Mouse (Mus musculus): ENCODE results near the gene Sgf29. TPM values are rescaled to one million over a fixed set of nuclear protein-coding genes. Genes with fewer than 3 reads are reported as not detected.
A peak's percentile ranks its signal among the peaks of the same experiment; 100 is the strongest.

Gene Sgf29
- polyA plus RNA-seq, 1 experiment, result 35.3 TPM

GRCm38 (mm10) chr7:126644914-126645313 is 4.2 kb upstream of the Sgf29 start:
- Histone ChIP-seq H3K79me2 (ENCODE audit: control insufficient read depth, insufficient read depth) (peaks cover 4% of the 10 kb centered on the region), H3ac (ENCODE audit: control insufficient read depth, insufficient read length) (no peak overlapping the region), H3K4me3 (no peak overlapping the region), H3K4me2 (ENCODE audit: low read depth) (no peak overlapping the region), H3K36me3 (ENCODE audit: control insufficient read depth, insufficient read depth) (no peaks in the 10 kb centered on the region), H3K27me3 (ENCODE audit: control insufficient read depth, insufficient read depth, insufficient read length) (no peaks in the 10 kb centered on the region)
- TF ChIP-seq E2F4 (IDR thresholded peaks at IDR 0.05; ENCODE audit: insufficient read depth), result no peak
- TF ChIP-seq TCF3 (IDR thresholded peaks at IDR 0.05; ENCODE audit: insufficient read length, low read depth), result no peak
- no peak for TF ChIP-seq MYOG (IDR thresholded peaks at IDR 0.05; ENCODE audit: control insufficient read depth in 1 of 3, insufficient read depth in 1 of 3, insufficient read length in 2 of 3, low read depth in 2 of 3)
- TF ChIP-seq SRF (IDR thresholded peaks at IDR 0.05; ENCODE audit: control insufficient read depth, insufficient read length, low read depth), result no peak
- TF ChIP-seq TCF12 (IDR thresholded peaks at IDR 0.05; ENCODE audit: insufficient read depth, poor library complexity, severe bottlenecking), result no peak
- no peak for TF ChIP-seq CEBPB (IDR thresholded peaks at IDR 0.05; ENCODE audit: insufficient read depth, poor library complexity, severe bottlenecking)
- TF ChIP-seq POLR2A (IDR thresholded peaks at IDR 0.05; ENCODE audit: insufficient read length, low read depth), result no peak
- TF ChIP-seq MAX (IDR thresholded peaks at IDR 0.05; ENCODE audit: low read depth), result no peak
- no peak for TF ChIP-seq USF1 (IDR thresholded peaks at IDR 0.05; ENCODE audit: low read depth)
- TF ChIP-seq POLR2AphosphoS2 (IDR thresholded peaks at IDR 0.05; ENCODE audit: insufficient read length, low read depth), result no peak
- TF ChIP-seq MYOD1 (IDR thresholded peaks at IDR 0.05; ENCODE audit: control insufficient read depth in 1 of 3, insufficient read length in 2 of 3, low read depth in 2 of 3), result no peak
- no peak for TF ChIP-seq REST (IDR thresholded peaks at IDR 0.05; ENCODE audit: insufficient read depth, insufficient read length)

GRCm38 (mm10) chr7:126645708-126646107 is 3.4 kb upstream of the Sgf29 start:
- Histone ChIP-seq H3K27me3 (ENCODE audit: control insufficient read depth, insufficient read depth, insufficient read length) (no peaks in the 10 kb centered on the region), H3K4me2 (ENCODE audit: low read depth) (no peak overlapping the region), H3K36me3 (ENCODE audit: control insufficient read depth, insufficient read depth) (no peaks in the 10 kb centered on the region), H3K79me2 (ENCODE audit: control insufficient read depth, insufficient read depth) (peaks cover 9% of the 10 kb centered on the region), H3K4me3 (no peak overlapping the region), H3ac (ENCODE audit: control insufficient read depth, insufficient read length) (no peak overlapping the region)
- no peak for TF ChIP-seq POLR2AphosphoS2 (IDR thresholded peaks at IDR 0.05; ENCODE audit: insufficient read length, low read depth)
- TF ChIP-seq REST (IDR thresholded peaks at IDR 0.05; ENCODE audit: insufficient read depth, insufficient read length), result no peak
- no peak for TF ChIP-seq USF1 (IDR thresholded peaks at IDR 0.05; ENCODE audit: low read depth)
- TF ChIP-seq TCF12 (IDR thresholded peaks at IDR 0.05; ENCODE audit: insufficient read depth, poor library complexity, severe bottlenecking), result no peak
- TF ChIP-seq CEBPB (IDR thresholded peaks at IDR 0.05; ENCODE audit: insufficient read depth, poor library complexity, severe bottlenecking), result no peak
- no peak for TF ChIP-seq SRF (IDR thresholded peaks at IDR 0.05; ENCODE audit: control insufficient read depth, insufficient read length, low read depth)
- no peak for TF ChIP-seq MYOG (IDR thresholded peaks at IDR 0.05; ENCODE audit: control insufficient read depth in 1 of 3, insufficient read depth in 1 of 3, insufficient read length in 2 of 3, low read depth in 2 of 3)
- no peak for TF ChIP-seq E2F4 (IDR thresholded peaks at IDR 0.05; ENCODE audit: insufficient read depth)
- TF ChIP-seq MYOD1 (IDR thresholded peaks at IDR 0.05; ENCODE audit: control insufficient read depth in 1 of 3, insufficient read length in 2 of 3, low read depth in 2 of 3), result no peak
- no peak for TF ChIP-seq TCF3 (IDR thresholded peaks at IDR 0.05; ENCODE audit: insufficient read length, low read depth)
- no peak for TF ChIP-seq MAX (IDR thresholded peaks at IDR 0.05; ENCODE audit: low read depth)
- no peak for TF ChIP-seq POLR2A (IDR thresholded peaks at IDR 0.05; ENCODE audit: insufficient read length, low read depth)

- H3K27me3 ChIP-seq (ENCODE audit: control insufficient read depth, insufficient read depth, insufficient read length), result no peaks in the 10 kb centered on the region
- peak overlapping the region; percentile 59 for H3K4me3 ChIP-seq
- no peak overlapping the region for H3ac ChIP-seq (ENCODE audit: control insufficient read depth, insufficient read length)
- H3K36me3 ChIP-seq (ENCODE audit: control insufficient read depth, insufficient read depth), result no peaks in the 10 kb centered on the region
- peak overlapping the region; percentile 94 for H3K4me2 ChIP-seq (ENCODE audit: low read depth)
- peaks cover 9% of the 10 kb centered on the region for H3K79me2 ChIP-seq (ENCODE audit: control insufficient read depth, insufficient read depth)
- TF ChIP-seq CEBPB (IDR thresholded peaks at IDR 0.05; ENCODE audit: insufficient read depth, poor library complexity, severe bottlenecking) (no peak), MYOD1 (IDR thresholded peaks at IDR 0.05; ENCODE audit: control insufficient read depth in 1 of 3, insufficient read length in 2 of 3, low read depth in 2 of 3) (no peak), TCF3 (IDR thresholded peaks at IDR 0.05; ENCODE audit: insufficient read length, low read depth) (no peak), MAX (IDR thresholded peaks at IDR 0.05; ENCODE audit: low read depth) (no peak), POLR2AphosphoS2 (IDR thresholded peaks at IDR 0.05; ENCODE audit: insufficient read length, low read depth) (no peak), USF1 (IDR thresholded peaks at IDR 0.05; ENCODE audit: low read depth) (no peak), SRF (IDR thresholded peaks at IDR 0.05; ENCODE audit: control insufficient read depth, insufficient read length, low read depth) (no peak), REST (IDR thresholded peaks at IDR 0.05; ENCODE audit: insufficient read depth, insufficient read length) (no peak), MYOG (IDR thresholded peaks at IDR 0.05; ENCODE audit: control insufficient read depth in 1 of 3, insufficient read depth in 1 of 3, insufficient read length in 2 of 3, low read depth in 2 of 3) (no peak), E2F4 (IDR thresholded peaks at IDR 0.05; ENCODE audit: insufficient read depth) (no peak), TCF12 (IDR thresholded peaks at IDR 0.05; ENCODE audit: insufficient read depth, poor library complexity, severe bottlenecking) (no peak)
These were observed 623 bp upstream of the Sgf29 start for GRCm38 (mm10) chr7:126648486-126648885.

GRCm38 (mm10) chr7:126650852-126651251 is 1.7 kb downstream of the Sgf29 start:
- Histone ChIP-seq H3K36me3 (ENCODE audit: control insufficient read depth, insufficient read depth) (no peaks in the 10 kb centered on the region), H3ac (ENCODE audit: control insufficient read depth, insufficient read length) (no peak overlapping the region), H3K79me2 (ENCODE audit: control insufficient read depth, insufficient read depth) (peaks cover 14% of the 10 kb centered on the region), H3K27me3 (ENCODE audit: control insufficient read depth, insufficient read depth, insufficient read length) (no peaks in the 10 kb centered on the region), H3K4me2 (ENCODE audit: low read depth) (no peak overlapping the region), H3K4me3 (no peak overlapping the region)
- TF ChIP-seq POLR2A (IDR thresholded peaks at IDR 0.05; ENCODE audit: insufficient read length, low read depth), result no peak

- no peaks in the 10 kb centered on the region for H3K27me3 ChIP-seq (ENCODE audit: control insufficient read depth, insufficient read depth, insufficient read length)
- no peaks in the 10 kb centered on the region for H3K36me3 ChIP-seq (ENCODE audit: control insufficient read depth, insufficient read depth)
- H3ac ChIP-seq (ENCODE audit: control insufficient read depth, insufficient read length), result no peak overlapping the region
- peaks cover 14% of the 10 kb centered on the region for H3K79me2 ChIP-seq (ENCODE audit: control insufficient read depth, insufficient read depth)
- no peak overlapping the region for H3K4me3 ChIP-seq
- no peak overlapping the region for H3K4me2 ChIP-seq (ENCODE audit: low read depth)
- TF ChIP-seq REST (IDR thresholded peaks at IDR 0.05; ENCODE audit: insufficient read depth, insufficient read length), result no peak
- TF ChIP-seq TCF3 (IDR thresholded peaks at IDR 0.05; ENCODE audit: insufficient read length, low read depth), result no peak
- TF ChIP-seq USF1 (IDR thresholded peaks at IDR 0.05; ENCODE audit: low read depth), result no peak
- TF ChIP-seq POLR2AphosphoS2 (IDR thresholded peaks at IDR 0.05; ENCODE audit: insufficient read length, low read depth), result no peak
- no peak for TF ChIP-seq MYOG (IDR thresholded peaks at IDR 0.05; ENCODE audit: control insufficient read depth in 1 of 3, insufficient read depth in 1 of 3, insufficient read length in 2 of 3, low read depth in 2 of 3)
- no peak for TF ChIP-seq MAX (IDR thresholded peaks at IDR 0.05; ENCODE audit: low read depth)
- TF ChIP-seq POLR2A (IDR thresholded peaks at IDR 0.05; ENCODE audit: insufficient read length, low read depth), result no peak
These were observed 4.9 kb downstream of the Sgf29 start for GRCm38 (mm10) chr7:126653991-126654390.
